Mouse (Mus musculus) regulatory T cell (primary cell): ENCODE data around the gene Vegfa.

Experiments
- in situ Hi-C: fragments of 300-600 bp; cut with MboI, MseI; formaldehyde crosslinking; loops from one replicate; pipeline ENCODE4 v1.15.1; 2025; ENCODE audit warnings: high pct_unique_total_duplicates

The Vegfa gene

DNA sequence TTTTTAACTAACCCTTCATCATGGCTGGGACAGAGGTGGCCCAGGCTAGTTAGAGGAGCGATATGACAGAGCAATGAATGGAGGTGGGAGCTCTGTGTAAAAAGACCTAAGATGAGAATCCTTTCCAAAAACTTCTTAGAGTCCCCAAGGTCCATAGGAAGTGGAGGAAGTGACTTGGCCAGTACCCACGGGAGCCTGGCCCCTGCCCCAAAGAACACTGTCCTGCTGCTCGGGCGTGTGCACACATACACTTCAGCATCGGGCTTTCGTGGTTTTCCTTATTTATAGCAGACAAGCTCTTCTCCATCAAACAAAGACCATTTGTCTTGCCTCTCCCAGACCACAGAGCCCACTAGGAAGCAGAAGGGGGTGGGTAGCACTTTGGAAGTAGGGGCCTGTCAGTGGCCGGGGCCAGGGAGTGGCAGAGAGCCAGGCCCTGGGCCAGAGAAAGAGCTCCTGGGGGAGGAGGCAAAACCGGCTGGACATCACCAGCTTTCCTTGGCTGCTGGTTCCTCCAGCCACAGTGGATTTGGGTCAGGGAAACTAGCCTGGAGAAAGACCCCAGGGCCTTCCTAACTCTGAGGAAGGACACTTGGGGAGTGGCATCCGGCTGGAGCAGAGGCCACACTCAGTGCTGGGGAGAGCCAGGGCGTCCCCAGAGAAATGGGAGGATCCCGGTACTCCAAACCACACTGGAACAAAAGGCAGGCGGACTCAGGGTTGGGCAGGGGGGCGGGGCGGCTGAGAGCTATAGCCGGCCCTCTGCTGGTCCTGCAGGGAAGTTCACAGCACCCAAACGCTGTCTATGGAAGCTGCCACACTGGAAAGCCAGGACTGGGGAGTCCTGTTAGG is 4.9 kb downstream of the Vegfa start:
- in situ Hi-C loops, result no loop called here

DNA sequence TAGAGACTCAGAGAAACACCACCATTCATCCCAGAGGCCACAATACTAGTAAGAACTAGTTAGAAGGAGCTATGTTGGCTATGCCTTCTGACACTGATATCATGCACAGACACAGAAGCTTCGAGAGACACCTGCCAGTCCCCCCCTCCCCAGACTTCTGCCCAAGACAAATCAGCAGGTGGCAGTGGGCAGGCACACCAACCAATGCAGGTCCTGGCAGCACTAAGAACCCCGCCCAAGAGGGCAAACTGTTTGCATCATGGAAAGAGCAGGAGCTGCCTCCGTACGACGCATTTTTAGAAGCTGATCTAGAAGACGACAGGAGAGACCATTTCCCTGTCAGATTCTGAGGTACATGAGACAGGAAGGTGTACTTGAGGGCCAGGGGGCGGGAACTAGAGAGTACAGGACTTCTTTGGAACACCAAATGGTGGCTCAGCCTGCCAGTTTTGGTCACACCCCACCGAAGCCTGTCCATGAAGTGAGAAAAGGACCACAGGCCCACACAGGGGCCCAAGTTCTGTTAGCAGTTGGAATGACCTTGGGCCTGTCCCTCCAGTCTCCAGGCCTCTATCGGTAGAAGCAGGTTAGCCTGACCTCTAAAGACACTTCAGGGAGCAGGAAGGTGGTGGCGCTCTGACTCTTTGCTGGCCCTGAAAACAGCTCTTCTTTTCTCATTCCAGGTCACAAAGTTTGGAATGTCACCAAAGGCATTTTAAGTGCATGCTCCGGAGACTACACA is 6.1 kb downstream of the Vegfa start:
- in situ Hi-C loops, result no loop called here

DNA sequence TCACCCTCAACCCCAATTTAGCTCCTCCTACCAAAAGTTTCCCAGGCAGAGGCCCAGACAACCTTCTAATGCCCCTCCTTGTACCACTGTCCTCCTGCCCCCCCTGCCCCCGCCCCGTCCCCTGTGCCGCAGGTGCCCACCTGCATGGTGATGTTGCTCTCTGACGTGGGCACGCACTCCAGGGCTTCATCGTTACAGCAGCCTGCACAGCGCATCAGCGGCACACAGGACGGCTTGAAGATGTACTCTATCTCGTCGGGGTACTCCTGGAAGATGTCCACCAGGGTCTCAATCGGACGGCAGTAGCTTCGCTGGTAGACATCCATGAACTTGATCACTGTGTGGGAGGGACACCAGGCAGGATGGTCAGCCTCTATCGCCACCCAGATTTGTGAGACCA is 7.0 kb downstream of the Vegfa start:
- in situ Hi-C loops, result no loop called here

DNA sequence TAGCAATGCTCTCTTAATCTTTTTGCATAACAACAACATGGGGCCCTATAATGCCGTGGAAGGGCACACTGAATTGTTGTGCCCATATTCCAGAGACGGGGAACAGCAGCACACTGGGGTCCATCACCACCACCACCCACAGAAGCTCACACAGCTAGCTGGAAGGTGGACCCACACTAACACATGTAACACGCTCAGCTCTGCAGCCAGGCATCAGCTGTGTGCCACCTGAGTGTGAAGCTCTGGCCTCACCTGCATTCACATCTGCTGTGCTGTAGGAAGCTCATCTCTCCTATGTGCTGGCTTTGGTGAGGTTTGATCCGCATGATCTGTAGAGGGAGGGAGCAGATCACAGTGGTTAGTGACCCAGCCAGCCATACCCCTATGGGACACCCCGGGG is 8.0 kb downstream of the Vegfa start:
- in situ Hi-C loops, result no loop called here

DNA sequence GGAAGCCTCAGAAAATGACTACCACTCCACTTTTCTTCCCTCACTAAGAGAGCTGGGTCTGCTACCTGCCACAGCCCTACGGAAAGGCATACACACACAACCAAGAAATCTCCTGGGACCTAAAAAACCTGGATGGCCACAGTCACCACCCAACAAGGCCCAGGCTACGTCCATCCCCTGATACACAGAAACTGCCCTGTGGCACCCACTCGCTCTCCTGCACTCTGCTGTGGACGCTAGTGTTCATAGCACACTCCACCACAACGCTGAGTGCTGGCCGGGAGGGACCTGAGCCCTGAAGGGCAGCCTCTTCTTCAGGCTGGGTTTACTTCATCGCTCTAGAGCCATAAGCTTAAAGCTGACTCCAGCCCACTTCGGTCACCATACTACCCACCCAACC is 8.6 kb downstream of the Vegfa start:
- in situ Hi-C loops, result no loop called here

DNA sequence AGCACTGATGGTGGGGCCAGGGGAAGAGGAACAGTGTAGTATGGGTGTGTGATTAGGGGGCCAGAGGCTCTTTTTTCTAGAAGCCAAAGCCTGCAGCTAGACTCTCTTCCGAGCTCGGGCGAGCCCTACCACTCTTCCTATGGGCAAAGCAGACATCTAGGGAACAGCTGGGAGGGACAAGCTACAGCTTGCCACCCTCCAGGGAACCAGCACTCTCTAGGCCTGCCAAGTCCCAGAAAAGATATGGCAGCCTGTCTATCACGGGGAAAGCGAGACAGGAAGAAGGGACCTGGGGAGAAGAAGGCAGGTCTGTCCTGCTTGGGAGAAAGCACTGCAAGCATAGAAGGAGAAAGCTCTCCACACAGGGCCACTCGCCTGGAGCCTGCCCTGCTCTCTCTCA is 9.2 kb downstream of the Vegfa start:
- in situ Hi-C loops, result no loop called here

DNA sequence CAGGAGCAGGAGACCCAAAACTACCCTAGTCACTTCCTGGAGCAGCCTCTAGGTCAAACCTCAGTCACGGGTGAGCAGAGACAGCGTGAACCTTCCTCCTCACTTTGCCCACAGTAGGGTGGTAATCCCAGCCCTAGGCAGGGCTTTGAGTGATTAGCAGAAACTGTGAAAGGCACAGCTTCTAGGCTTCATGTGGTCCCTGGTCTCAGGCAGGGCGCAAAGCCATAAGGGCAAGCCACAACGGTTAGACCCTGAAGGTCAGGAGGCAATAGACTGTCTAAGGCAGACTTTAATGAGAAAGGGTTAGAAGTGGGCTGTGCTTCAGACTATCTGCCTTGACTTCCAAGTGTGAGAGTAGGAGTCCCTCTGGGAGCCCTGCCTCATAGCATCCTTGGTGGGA is 9.7 kb downstream of the Vegfa start:
- in situ Hi-C loops, result no loop called here

DNA sequence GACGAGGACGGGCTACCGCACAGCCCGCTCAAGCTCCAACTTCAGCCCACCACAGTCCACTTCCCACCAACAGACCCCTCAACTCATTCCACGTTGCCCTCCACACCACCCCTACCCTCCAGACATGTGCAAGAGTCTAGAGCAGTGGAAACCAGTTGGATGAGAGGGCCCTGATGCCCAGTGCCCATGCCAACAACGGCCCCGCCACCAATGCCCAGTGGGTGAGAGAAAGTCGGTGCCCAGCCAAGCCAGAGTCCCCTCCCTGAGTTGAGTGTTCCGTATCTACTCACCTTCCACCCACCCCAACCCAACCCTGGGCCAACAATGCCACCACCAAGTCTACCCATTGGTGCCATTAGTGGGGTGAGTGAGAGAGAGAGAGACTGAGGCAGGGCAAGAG is 10.4 kb downstream of the Vegfa start:
- in situ Hi-C loops, result no loop called here

DNA sequence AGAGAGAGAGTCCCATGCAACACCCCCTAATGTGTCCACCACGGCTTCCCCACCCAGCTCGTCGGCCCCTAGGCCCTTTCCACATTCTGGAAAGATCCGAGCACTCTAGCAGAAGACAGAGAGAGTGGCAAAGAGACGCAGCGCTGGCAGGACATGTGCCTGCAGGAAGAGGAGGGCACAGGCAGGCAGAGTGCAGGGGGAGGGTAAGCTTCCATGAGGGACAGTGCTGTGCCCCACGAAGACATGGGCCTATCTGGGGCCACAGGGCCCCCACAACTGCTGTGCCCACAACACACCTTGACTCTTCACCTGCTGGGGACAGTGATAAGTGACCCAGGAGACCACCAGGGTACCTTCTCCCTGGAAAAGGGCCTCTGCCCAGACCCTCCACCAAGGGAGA is 11.0 kb downstream of the Vegfa start:
- in situ Hi-C loops, result no loop called here

DNA sequence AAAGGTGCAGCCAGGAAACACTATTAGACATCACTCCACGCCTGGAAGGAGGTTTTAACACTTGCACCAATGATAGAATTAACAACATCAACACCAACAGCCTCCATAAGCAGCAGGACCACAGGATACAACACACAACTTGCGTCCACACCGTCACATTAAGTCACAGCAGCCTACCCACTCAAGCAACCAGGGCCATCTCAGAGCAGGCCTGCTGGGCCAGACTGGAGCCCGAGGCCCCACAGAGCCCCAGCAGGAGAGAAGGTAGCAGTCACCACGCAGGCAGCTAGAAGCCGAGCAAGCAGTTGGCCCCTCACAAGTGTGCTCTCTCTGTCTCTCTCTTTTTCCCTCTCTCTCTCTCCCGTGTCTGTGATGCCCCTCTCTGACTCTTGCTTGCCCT is 11.6 kb downstream of the Vegfa start:
- in situ Hi-C loops, result no loop called here

DNA sequence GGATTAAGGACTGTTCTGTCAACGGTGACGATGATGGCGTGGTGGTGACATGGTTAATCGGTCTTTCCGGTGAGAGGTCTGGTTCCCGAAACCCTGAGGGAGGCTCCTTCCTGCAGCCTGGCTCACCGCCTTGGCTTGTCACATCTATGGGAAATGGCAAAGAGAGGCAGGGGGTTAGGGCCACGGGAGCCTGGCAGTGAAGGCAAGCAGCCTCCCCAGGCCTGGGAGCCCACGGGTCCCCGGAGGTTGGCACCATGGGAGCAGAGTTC is 13.5 kb downstream of the Vegfa start:
- in situ Hi-C loops, result no loop called here

DNA sequence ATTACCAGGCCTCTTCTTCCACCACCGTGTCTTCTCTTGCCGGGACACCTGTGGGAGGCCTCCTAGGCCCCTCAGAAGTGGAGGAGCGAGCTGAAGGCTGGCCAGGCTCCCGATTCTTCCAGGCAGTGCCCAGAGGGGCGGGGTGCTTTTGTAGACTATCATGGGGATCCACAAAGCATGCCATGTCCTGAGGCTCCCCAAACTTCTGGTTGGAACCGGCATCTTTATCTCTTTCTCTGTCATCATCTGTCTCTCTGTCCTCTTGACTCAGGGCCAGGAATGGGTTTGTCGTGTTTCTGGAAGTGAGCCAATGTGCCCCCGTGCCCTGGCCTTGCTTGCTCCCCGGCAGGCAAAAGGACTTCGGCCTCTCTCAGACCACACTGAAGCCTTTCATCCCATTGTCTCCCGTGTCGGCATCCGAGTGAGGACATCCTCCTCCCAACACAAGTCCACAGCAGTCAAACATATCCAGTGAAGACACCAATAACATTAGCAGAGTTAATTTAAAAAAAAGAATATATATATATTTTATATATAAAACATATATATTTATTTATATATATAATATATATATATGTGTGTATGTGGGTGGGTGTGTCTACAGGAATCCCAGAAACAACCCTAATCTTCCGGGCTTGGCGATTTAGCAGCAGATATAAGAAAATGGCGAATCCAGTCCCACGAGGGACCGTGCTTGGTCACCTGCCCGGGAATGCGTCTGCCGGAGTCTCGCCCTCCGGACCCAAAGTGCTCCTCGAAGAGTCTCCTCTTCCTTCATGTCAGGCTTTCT is 14.0 kb downstream of the Vegfa start:
- in situ Hi-C loops, result no loop called here

DNA sequence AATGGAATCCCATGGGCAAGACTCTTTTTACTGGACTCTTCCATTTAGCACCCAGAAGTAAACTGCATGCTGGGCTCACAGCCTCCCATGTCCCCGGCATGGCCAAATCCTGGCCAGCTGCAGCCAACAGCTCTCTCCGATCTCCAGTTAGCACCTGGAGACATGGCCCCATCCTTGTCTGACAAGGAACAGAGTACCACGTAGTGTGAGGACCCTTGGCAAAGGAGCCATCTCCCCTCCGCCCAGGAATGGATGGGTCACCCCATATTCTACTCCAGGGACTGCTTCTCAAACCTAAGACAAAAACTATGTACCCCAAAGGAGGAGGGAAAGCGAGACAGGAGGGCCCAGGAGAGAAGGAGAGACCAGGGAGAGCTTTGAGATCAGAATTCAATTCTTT is 15.6 kb downstream of the Vegfa start:
- in situ Hi-C loops, result no loop called here

DNA sequence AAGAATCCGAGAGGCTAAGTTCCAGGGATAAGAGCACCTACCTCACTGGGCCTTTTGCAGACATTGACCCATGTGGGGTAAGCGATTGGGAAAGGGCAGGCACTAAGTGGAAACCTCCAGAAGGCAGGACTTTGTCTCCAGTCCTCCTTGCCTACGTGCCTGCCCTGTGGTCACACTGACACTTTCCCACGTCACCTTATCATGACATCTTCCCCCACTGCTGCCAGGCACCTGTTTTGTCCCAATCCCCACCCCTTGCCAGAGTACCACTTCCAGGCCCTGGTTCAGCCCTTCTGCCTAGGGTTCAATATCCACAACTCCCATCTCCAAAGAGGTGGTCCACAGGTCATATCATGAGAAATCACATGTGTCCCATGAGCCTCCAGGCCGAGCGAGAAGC is 16.2 kb downstream of the Vegfa start:
- in situ Hi-C loops, result no loop called here

DNA sequence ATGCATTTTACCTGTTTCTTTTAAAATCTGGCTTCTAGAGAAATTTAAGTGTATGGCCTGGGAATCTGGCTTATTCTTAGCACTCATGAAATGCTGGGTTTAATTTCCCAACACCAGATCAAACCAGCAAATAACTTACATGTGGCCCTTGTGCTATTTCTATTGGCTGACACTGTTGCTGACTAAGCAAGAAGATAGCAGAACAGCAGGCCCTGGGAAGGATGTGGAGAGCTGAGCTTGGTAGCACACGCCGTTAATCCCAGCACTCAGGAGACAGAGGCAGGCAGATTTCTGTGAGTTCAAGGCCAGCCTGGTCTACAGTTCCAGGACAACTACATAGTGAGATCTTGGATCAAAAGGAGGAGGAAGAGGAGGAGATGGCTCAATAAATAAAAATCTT is 17.2 kb downstream of the Vegfa start:
- in situ Hi-C loops, result no loop called here

DNA sequence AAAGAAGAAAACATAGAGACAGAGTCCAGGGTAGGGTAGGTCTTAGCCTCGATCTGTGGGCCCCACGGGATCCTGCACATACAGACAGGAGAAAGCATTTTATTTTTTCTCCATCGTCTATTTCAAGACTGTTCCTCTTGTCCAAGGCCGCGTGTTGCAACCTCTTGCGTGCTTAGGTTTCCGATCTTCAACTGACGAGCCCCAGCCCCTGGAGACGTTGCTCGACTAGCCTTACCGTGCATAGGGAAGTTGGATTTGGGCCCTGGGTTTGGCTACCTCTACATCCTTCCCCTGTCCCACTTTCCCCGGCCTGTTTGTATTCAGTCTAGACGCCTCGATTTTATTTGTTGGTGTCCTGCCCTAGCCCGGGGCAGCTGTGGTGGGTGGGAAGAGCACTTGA is 18.6 kb downstream of the Vegfa start:
- in situ Hi-C loops, result no loop called here

DNA sequence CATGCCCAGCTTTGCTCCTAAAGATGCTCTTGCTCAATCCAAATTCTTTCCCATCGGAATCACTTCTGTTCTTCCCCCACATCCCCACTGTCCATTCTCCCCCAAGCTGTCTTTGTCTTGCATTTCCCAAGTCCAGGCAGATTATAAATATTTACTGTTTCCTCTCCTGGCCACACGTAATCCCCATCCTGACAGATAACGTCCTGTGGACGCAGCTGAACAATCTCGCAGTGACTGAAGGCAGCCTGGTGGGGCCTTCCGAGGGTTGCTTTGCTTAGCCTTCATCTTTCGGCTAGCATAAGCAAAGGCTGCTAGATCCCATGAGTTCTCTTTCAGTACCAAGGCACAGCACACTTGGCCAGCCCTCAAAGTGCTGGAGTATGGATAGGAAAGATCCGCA is 20.0 kb downstream of the Vegfa start:
- in situ Hi-C loops, result no loop called here

DNA sequence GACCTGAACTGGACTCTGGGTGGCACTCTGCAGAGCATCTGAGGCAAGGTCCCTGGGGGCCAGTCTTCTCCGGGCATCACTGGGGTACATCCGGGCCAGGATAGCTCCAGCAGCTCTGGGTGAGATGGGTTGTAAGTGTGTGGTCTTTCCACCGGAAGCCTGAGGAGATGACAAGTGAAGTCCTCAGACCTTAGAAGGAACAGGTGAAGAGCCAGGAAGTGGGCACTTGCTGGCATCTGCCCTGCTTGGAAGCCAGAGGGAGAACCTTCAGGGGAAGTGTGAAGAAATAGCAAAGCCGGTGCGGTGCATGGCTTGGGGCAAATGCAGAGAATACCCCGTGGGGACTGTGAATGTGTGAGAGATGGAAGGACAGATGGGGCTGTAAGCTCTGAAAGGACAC is 21.7 kb downstream of the Vegfa start:
- in situ Hi-C loops, result no loop called here

DNA sequence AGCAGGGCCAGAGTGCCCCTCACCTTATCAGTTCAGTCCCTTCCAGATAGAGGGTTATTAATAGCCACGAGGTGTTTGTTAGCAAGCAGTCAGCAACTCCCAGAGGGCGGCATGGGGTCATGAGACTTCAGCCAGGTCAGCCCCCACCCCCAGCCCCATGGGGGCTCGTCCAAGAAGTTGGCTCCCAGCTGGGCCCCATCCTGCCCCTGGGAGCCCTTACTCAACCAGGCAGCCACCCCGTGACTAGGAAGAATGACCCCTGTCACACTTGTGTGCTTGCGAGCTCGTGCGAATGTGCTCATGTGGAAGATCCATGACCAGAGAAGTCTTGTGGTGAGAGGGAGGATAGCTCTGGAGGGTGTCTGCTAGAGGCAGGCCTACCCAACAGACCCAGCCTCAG is 23.0 kb downstream of the Vegfa start:
- in situ Hi-C loops, result loop anchor here (5.0 to 10.0 kb wide), 2 partner anchors 433 to 1104 kb away; no protein-coding TSS in a partner anchor

DNA sequence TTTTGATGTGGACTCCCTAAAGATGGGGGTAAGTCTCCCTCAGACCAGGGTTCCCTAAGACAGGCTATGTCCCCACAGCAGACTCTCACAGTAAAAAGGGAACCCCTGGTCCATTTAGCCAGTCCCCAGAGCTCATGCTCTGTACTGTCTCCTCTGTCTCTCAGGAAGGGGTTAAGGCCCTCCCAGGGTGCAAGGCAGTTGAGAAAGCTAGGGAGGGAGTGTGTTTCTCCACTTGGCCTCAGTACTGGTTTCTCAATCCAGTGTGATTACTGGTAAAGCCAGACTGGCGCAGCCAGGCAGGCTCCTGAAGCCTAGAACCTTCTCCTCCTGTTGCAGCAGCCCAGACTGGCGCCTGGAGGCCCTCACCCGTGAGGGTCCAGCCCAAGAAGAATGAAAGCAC is 26.7 kb downstream of the Vegfa start:
- in situ Hi-C loops, result loop anchor here (5.0 to 10.0 kb wide), 2 partner anchors 437 to 1101 kb away; no protein-coding TSS in a partner anchor

DNA sequence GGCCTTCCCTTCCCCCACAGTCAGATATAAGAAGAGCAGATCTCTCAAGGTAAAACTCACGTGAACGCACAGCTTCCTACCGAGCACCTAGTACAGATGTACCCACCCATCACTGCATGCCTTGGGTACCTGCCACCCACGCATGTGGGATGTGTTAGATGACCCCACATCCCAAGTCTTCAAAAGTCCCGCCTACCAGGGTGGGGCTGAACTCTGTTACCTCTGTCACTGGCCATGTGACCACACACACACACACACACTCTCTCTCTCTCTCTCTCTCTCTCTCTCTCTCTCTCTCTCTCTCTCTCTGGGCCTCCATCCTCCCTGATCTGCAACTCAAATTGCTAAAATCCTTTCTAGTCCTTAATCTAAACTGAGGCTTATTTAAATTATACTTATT is 27.7 kb downstream of the Vegfa start:
- in situ Hi-C loops, result loop anchor here (5.0 to 10.0 kb wide), 2 partner anchors 52 to 1100 kb away; no protein-coding TSS in a partner anchor

DNA sequence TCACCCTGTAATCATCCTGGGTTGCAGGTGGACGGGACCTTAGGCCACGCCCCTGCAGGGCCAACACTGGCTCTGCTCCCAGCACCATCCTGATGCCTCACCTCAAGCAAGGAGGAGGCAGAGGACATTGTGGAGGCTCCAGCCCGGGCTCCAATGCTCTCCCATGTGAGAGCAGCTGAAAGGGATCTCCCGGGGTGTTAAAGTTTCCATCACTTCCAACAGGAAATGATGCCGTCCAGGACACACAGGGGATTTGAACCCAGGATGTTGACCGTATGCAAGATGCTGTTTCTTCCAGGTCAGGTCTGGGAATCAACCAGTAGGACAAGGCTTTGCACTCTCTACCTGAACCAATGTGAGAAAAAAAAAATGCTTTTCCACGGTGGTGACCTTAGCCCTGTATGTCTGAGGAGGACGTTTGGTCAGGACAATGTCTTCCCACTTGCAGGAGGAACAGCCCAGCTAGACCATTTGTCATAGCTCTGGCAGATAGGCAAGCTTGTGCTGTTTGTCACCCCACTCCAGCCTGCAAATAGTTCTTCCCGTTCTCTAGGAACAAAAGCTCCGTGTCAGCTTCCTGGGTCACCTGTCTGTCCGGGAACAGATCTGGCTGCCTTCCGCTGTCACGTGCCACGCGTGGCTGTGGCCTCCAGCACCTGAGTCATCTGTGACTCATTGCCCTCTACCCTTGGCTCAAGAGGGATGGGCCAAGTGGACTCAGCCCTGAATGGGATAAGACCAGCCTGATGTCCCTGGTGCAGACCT is 28.3 kb downstream of the Vegfa start:
- in situ Hi-C loops, result loop anchor here (5.0 to 10.0 kb wide), 2 partner anchors 52 to 1099 kb away; no protein-coding TSS in a partner anchor
